Mouse (Mus musculus) bone marrow, adult 2 months (tissue): Measurements from ENCODE around the gene Actl11. TPM values are rescaled to one million over a fixed set of nuclear protein-coding genes. Genes with fewer than 3 reads are reported as not detected.

Experiments
- H3K27ac ChIP-seq: fragments of 200-500 bp; 2 replicates; pipeline ENCODE4 v1.5.1; 2012; ENCODE audit warnings: low read depth, mild to moderate bottlenecking, control low read depth, inconsistent platforms, low read length; ENCODE audit not compliant: control insufficient read depth, poor library complexity, insufficient read depth
- H3K4me1 ChIP-seq: fragments of 200-500 bp; 2 replicates; pipeline ENCODE4 v1.6.1; 2011; ENCODE audit warnings: low read length; ENCODE audit not compliant: control insufficient read depth, insufficient read depth
- H3K4me3 ChIP-seq: fragments of 200-500 bp; replicated peaks from 2 replicates; pipeline ENCODE3; 2011; ENCODE audit warnings: mild to moderate bottlenecking, low read depth, low read length, control low read depth; ENCODE audit not compliant: control insufficient read depth
- CTCF ChIP-seq: fragments of 200-500 bp; IDR thresholded peaks from 2 replicates; pipeline ENCODE4 v1.5.1; 2011; ENCODE audit warnings: low read length, control low read depth; ENCODE audit not compliant: control insufficient read depth, insufficient read depth
- POLR2A ChIP-seq: fragments of 200-500 bp; IDR thresholded peaks from 2 replicates; pipeline ENCODE4 v1.6.1; 2011; ENCODE audit warnings: low read depth, mild to moderate bottlenecking, control low read depth, low read length, borderline replicate concordance; ENCODE audit not compliant: control insufficient read depth
- WGBS: fragments of 180-500 bp; shearing (Covaris S2); methylation state at CpG from one replicate; pipeline ENCODE4 v1.1.7; 2018; 5-methylcytosine and 5-hydroxymethylcytosine counted together
- polyA plus RNA-seq: library from polyadenylated mRNA; stranded (reverse); fragments of >200 nt; gene quantifications from 2 replicates; pipeline ENCODE4 v1.2.4, GENCODE M21; 2011; ENCODE audit warnings: low replicate concordance; ENCODE audit not compliant: missing spikeins, insufficient read depth, insufficient read length

The Actl11 gene
- not detected in 2 replicates for polyA plus RNA-seq

DNA sequence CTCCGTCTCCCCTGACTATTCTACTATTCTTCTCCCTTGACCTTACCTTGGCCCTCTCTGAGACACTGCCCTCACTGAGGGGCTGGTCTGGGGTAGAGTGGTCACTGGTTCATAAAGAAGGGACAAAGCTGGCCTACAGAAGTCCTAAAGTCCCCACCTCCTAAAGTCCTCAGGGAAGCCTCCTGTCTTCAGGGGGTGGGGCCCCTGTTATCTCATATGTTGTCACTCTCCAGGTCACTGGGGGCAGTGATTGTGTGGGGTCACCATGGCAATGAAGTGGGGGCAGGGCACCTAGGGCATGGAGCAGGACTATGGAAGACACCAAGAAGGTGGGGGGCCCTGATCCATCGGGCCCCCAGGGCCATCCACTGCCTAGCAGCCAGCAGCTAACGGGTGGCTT is at the start of gene Actl11:
TSS of gene Actl11 (plus strand) at position 301 of the 400 bp plus-strand sequence.
- Histone ChIP-seq H3K4me3 (no peak within 1 kb of the TSS), H3K4me1 (no peaks in the 10 kb centered on the region), H3K27ac (no peak within 1 kb of the TSS)
- 68% methylated on average over 3 of the region's 3 CpGs for WGBS
- TF ChIP-seq POLR2A, result no peak

DNA sequence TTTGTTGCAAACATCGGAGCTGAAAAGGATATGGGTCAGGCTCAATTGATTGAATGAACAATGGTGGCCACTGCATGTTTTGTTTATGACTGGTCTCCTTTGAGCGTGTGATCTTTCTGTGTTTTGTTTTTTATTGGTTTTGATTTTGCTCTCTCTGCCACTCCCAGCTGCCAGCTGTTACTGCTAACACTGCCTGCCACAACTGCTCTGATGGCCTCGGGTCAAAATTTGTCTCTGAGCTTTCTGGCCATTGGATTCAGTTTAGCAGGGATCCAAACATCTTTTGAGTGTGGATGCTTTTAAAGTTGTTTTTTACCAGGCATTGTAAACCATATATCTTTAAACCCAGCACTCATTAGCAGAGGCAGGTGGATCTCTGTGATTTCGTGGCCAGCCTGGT is 47.9 kb upstream of the Actl11 start:
- TF ChIP-seq CTCF, result no peak
- no peak for TF ChIP-seq POLR2A
- H3K4me1 ChIP-seq, result no peaks in the 10 kb centered on the region
- H3K4me3 ChIP-seq, result no peak overlapping the region
- no peak overlapping the region for H3K27ac ChIP-seq
- WGBS, result 56% methylated on average over 4 of the region's 4 CpGs

- H3K4me3 ChIP-seq, result peak within 1 kb of the TSS; percentile 92
- WGBS, result under 1% methylated on average over 28 of the region's 28 CpGs
- peak within 1 kb of the TSS; percentile 74 for H3K27ac ChIP-seq
- TF ChIP-seq POLR2A (peak; percentile 74; the same call in 1 of the 2 replicates), CTCF (no peak)
- H3K4me1 ChIP-seq, result no peaks in the 10 kb centered on the region
Observed at GRCm38 (mm10) chr9:107887804-107888266, 40.4 kb upstream of the Actl11 start, which contains the start of gene Mon1a. Gene Mon1a, plus strand, starts transcription at chr9:107888151.

DNA sequence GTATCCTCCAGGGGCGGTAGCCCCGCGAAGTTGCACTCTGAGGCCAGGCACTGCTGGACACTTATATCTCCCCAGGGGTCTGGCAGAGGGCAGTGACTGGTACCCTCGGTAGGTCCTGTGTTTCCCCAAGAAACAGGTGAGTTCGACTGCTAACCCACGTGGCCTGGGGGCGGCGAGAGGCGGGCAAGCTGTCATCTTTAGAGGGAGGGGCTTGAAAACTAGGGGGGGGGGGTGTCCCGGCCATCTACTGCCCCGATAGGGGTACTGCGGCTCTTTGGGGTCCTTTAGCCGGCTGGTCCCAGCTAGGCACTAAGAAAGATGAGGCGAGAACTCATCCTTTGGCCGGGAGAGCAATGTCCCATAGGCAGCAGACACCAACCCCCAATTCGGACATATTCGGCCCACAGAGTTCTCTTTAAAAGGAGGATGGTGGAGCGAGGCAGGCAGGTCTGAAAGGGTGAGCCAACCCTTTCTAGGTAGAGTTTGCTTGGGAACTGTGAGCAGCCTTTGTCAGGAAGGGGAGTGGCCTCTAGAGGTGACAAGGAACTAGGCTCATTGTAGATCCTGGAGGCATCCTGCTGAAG is 39.9 kb upstream of the Actl11 start:
- WGBS, result 1% methylated on average over 18 of the region's 18 CpGs
- Histone ChIP-seq H3K4me1 (no peaks in the 10 kb centered on the region), H3K4me3 (peak overlapping the region; percentile 92), H3K27ac (peak overlapping the region; percentile 74)
- TF ChIP-seq POLR2A (no peak), CTCF (no peak)

DNA sequence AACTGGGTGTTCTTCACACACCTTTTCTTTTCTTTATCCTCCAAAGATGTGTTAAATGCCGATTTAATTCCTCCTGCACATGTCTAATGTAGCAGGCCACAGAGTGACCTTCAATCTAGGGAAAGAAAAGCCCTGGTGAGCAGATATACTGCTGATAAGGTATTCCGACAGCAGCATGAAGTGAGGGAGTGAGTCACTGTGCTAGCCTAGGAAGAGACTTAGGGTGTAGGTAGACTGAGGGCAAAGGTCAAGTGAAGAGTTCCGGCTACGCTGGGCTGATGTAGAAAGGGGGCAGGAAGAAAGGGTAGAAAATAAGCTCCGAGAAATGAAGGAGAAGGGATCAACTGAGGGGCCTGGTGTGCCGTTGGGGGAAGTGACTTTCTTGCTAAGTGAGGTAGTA is 38.0 kb upstream of the Actl11 start:
- Histone ChIP-seq H3K27ac (no peak overlapping the region), H3K4me1 (no peaks in the 10 kb centered on the region), H3K4me3 (no peak overlapping the region)
- TF ChIP-seq CTCF (no peak), POLR2A (no peak)
- WGBS, result 87% methylated on average over 6 of the region's 6 CpGs

GRCm38 (mm10) chr9:107891023-107891422 is 37.2 kb upstream of the Actl11 start:
- no peak overlapping the region for H3K27ac ChIP-seq
- WGBS, result 85% methylated on average over 1 of the region's 1 CpGs
- no peaks in the 10 kb centered on the region for H3K4me1 ChIP-seq
- TF ChIP-seq POLR2A (no peak), CTCF (peak; percentile 64)
- H3K4me3 ChIP-seq, result no peak overlapping the region

- H3K4me3 ChIP-seq, result no peak overlapping the region
- WGBS, result 90% methylated on average over 10 of the region's 10 CpGs
- no peak overlapping the region for H3K27ac ChIP-seq
- H3K4me1 ChIP-seq, result no peaks in the 10 kb centered on the region
- TF ChIP-seq POLR2A, result no peak
- no peak for TF ChIP-seq CTCF
Observed at GRCm38 (mm10) chr9:107898563-107898962, 29.7 kb upstream of the Actl11 start.

DNA sequence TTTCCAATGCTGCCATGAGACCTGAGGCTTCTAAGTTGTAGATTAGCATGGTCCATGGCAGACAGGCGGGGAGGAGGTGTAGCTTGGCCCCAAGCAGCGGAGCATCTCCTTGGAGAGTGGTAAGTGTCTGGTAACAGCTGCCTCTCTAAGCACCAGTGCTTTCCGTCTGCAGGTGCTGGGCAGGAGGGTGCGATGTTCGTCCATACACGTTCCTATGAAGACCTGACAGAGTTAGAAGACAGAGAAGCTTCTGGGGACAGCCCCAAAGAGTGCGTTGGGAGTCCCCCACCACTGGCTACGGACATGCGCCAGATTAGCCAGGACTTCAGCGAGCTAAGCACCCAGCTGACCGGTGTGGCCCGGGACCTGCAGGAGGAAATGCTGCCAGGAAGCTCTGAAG is 28.4 kb upstream of the Actl11 start:
- TF ChIP-seq POLR2A, result no peak
- no peak for TF ChIP-seq CTCF
- Histone ChIP-seq H3K4me3 (no peak overlapping the region), H3K27ac (no peak overlapping the region; the same call in 1 of the 2 replicates), H3K4me1 (no peaks in the 10 kb centered on the region)
- 81% methylated on average over 12 of the region's 12 CpGs for WGBS

- no peak overlapping the region for H3K4me3 ChIP-seq
- 37% methylated on average over 44 of the region's 44 CpGs for WGBS
- no peaks in the 10 kb centered on the region for H3K4me1 ChIP-seq
- peak overlapping the region; percentile 20; the same call in 1 of the 2 replicates for H3K27ac ChIP-seq
- TF ChIP-seq CTCF (peak; percentile 67), POLR2A (no peak)
Observed at GRCm38 (mm10) chr9:107900840-107901626, 27.2 kb upstream of the Actl11 start.
